Mouse (Mus musculus) thymus, adult 2 months (tissue): ENCODE measurements around the gene Nlrc4. TPM values are rescaled to one million over a fixed set of nuclear protein-coding genes. Genes with fewer than 3 reads are reported as not detected.
A peak's percentile ranks its signal among the peaks of the same experiment; 100 is the strongest.

ENCODE experiments used
- DNase-seq: peaks from one replicate; pipeline ENCODE4 v3.0.0; 2021
- H3K27ac ChIP-seq: fragments of 200-500 bp; 2 replicates; pipeline ENCODE4 v1.5.1; 2012; ENCODE audit warnings: low read length, control low read depth; ENCODE audit not compliant: control insufficient read depth, insufficient read depth
- H3K27me3 ChIP-seq: fragments of 200-500 bp; 2 replicates; pipeline ENCODE4 v1.6.1; 2012; ENCODE audit warnings: mild to moderate bottlenecking, low read length, moderate library complexity, mixed read lengths; ENCODE audit not compliant: control insufficient read depth, insufficient read depth
- H3K36me3 ChIP-seq: fragments of 200-500 bp; 2 replicates; pipeline ENCODE4 v1.6.1; 2012; ENCODE audit warnings: mild to moderate bottlenecking, low read length, moderate library complexity; ENCODE audit not compliant: control insufficient read depth, insufficient read depth
- H3K4me1 ChIP-seq: fragments of 200-500 bp; replicated peaks from 2 replicates; pipeline ENCODE4 v1.6.1; 2012; ENCODE audit warnings: low read length; ENCODE audit not compliant: control insufficient read depth, insufficient read depth
- H3K4me3 ChIP-seq: fragments of 200-500 bp; 2 replicates; pipeline ENCODE4 v1.5.1; 2012; ENCODE audit warnings: mild to moderate bottlenecking, low read length, control low read depth, moderate library complexity; ENCODE audit not compliant: control insufficient read depth, insufficient read depth
- CTCF ChIP-seq: fragments of 200-500 bp; IDR thresholded peaks from 2 replicates; pipeline ENCODE4 v1.5.1; 2012; ENCODE audit warnings: mild to moderate bottlenecking, control low read depth, low read length, moderate library complexity, borderline replicate concordance; ENCODE audit not compliant: control insufficient read depth, poor library complexity, insufficient read depth; ENCODE audit errors: extremely low read depth
- POLR2A ChIP-seq: fragments of 200-500 bp; IDR thresholded peaks from 2 replicates; pipeline ENCODE4 v1.6.1; 2012; ENCODE audit warnings: mild to moderate bottlenecking, low read length, control low read depth, moderate library complexity; ENCODE audit not compliant: control insufficient read depth, poor library complexity, insufficient read depth; ENCODE audit errors: extremely low read depth
- WGBS: fragments of 180-500 bp; shearing (Covaris S2); methylation state at CpG from one replicate; pipeline ENCODE4 v1.1.7; 2018; 5-methylcytosine and 5-hydroxymethylcytosine counted together
- polyA plus RNA-seq: library from polyadenylated mRNA; depleted of rRNA; stranded (reverse); fragments of >200 nt; gene quantifications from 2 replicates; pipeline ENCODE4 v1.2.3, GENCODE M21; 2012; rRNA removed

Gene Nlrc4
- 0.35 and 0.38 TPM in 2 replicates for polyA plus RNA-seq

DNA sequence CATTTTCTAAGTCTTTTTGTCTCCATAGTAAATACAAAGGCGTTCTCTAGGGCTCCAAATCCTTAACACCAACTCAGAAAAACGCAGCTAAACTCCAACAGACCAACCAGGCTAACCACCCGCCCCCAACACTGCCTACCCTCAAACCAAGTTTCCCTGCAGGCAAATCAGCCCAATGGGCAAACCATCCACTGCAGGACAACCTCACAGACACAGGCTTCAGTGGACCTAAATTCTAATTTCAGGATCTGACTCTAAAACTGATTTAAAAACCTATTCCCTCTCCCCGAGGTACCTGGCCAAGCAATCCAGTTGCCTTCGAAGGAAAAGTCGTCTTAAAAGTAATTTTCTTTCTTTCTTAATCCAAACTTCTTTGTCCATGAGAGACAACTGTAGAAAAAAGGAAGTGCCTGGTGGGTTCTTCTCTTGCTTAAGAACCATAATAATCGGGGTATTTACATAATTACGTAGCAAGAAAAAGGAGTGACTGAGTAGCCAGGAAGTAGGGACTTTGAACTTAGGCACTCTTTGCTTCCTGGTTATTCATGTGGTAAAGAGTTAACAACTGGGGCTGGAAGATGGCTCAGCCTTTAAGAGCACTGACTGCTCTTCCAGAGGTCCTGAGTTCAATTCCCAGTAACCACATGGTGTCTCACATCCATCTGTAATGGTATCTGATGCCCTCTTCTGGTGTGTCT, at the start of gene Nlrc4:
Nlrc4 (minus strand) TSS at position 432 of the 698 bp plus-strand sequence.
- H3K4me1 ChIP-seq, result 0 out of 2 replicates have a peak, but pooled peaks cover 2% of the 10 kb centered on the region
- H3K4me3 ChIP-seq, result no peak within 1 kb of the TSS
- TF ChIP-seq CTCF (no peak), POLR2A (no peak)
- DNase-seq, result no peak
- no peaks in the 10 kb centered on the region for H3K27me3 ChIP-seq
- WGBS, result 42% methylated on average over 8 of the region's 8 CpGs
- no peak within 1 kb of the TSS; the same call in 1 of the 2 replicates for H3K27ac ChIP-seq
- H3K36me3 ChIP-seq, result no peaks in the 10 kb centered on the region

GRCm38 (mm10) chr17:74508600-74508999, 49.7 kb upstream of the Nlrc4 start:
- no peaks in the 10 kb centered on the region for H3K36me3 ChIP-seq
- no peak overlapping the region for H3K4me3 ChIP-seq
- WGBS, result 52% methylated on average over 3 of the region's 3 CpGs
- no peak for TF ChIP-seq POLR2A
- no peak for TF ChIP-seq CTCF
- H3K4me1 ChIP-seq, result no peaks in the 10 kb centered on the region
- no peak overlapping the region for H3K27ac ChIP-seq
- H3K27me3 ChIP-seq, result no peaks in the 10 kb centered on the region
- DNase-seq, result no peak

GRCm38 (mm10) chr17:74507934-74508333, 49.0 kb upstream of the Nlrc4 start:
- no peak for TF ChIP-seq POLR2A
- H3K27me3 ChIP-seq, result no peaks in the 10 kb centered on the region
- WGBS, result 94% methylated on average over 2 of the region's 2 CpGs
- H3K4me3 ChIP-seq, result no peak overlapping the region
- H3K36me3 ChIP-seq, result no peaks in the 10 kb centered on the region
- H3K27ac ChIP-seq, result no peak overlapping the region
- no peak for DNase-seq
- H3K4me1 ChIP-seq, result no peaks in the 10 kb centered on the region

- no peak for DNase-seq
- TF ChIP-seq CTCF (no peak), POLR2A (no peak)
- no peaks in the 10 kb centered on the region for H3K27me3 ChIP-seq
- H3K4me1 ChIP-seq, result no peaks in the 10 kb centered on the region
- peaks cover 37% of the 10 kb centered on the region for H3K36me3 ChIP-seq
- no peak overlapping the region for H3K27ac ChIP-seq
- no peak overlapping the region for H3K4me3 ChIP-seq
Observed at GRCm38 (mm10) chr17:74501085-74501484, 42.1 kb upstream of the Nlrc4 start.

DNA sequence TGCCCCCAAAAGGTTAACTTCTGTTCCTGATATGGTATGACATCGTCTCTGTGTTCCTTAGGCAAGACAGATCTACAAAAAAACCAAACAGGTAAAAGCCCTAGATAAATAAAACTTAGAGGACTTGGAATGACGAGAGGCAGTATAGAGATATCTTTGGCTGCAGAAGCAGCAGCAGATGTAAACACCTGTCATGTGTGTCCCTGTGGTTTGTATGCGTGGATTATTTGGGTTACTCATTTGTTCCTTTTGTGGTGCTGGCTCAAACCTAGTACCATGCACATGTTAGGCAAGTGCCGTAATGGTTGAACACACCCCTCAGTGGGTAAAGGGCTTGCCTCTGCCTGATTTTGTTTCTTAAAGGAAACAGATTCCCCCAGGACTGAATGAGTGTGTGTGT, 41.3 kb upstream of the Nlrc4 start:
- H3K27me3 ChIP-seq, result no peaks in the 10 kb centered on the region
- no peak for TF ChIP-seq POLR2A
- no peak for TF ChIP-seq CTCF
- H3K36me3 ChIP-seq, result peaks cover 45% of the 10 kb centered on the region
- no peaks in the 10 kb centered on the region for H3K4me1 ChIP-seq
- no peak overlapping the region for H3K27ac ChIP-seq
- DNase-seq, result no peak
- 87% methylated on average over 4 of the region's 4 CpGs for whole genome bisulfite sequencing
- H3K4me3 ChIP-seq, result no peak overlapping the region

GRCm38 (mm10) chr17:74491565-74491964, 32.6 kb upstream of the Nlrc4 start:
- H3K4me3 ChIP-seq, result no peak overlapping the region
- H3K36me3 ChIP-seq, result peaks cover 33% of the 10 kb centered on the region
- TF ChIP-seq CTCF (no peak), POLR2A (no peak)
- 90% methylated on average over 3 of the region's 3 CpGs for WGBS
- H3K4me1 ChIP-seq, result no peaks in the 10 kb centered on the region
- DNase-seq, result no peak
- H3K27ac ChIP-seq, result no peak overlapping the region
- H3K27me3 ChIP-seq, result no peaks in the 10 kb centered on the region

DNA sequence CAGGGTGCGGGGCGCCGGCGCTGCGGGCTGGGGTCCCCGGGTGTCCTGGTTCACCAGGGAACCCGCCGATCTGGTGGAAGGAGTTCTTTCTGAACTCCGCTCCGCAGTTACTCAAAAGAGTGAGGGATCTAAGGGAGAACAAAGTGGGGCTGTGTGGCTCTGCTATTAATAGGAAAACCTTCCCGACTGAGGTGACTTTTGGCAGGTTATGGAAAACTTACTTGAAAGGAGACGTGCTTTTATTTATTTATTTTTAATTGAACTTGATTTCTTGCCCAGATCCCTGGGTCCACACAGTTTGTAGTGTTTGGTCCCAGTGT, 30.9 kb upstream of the Nlrc4 start:
- TF ChIP-seq CTCF, result no peak
- TF ChIP-seq POLR2A, result no peak
- Histone ChIP-seq H3K4me1 (no peaks in the 10 kb centered on the region), H3K4me3 (peak overlapping the region; percentile 60), H3K27me3 (no peaks in the 10 kb centered on the region), H3K27ac (peak overlapping the region; percentile 14; the same call in 1 of the 2 replicates), H3K36me3 (peaks cover 22% of the 10 kb centered on the region)
- DNase-seq, result no peak
- under 1% methylated on average over 12 of the region's 12 CpGs for WGBS
